Mouse (Mus musculus) ES-E14 (cell line): ENCODE measurements around the gene Bcl2l11. TPM values are rescaled to one million over a fixed set of nuclear protein-coding genes. Genes with fewer than 3 reads are reported as not detected.

Experiments used
- DNase-seq: peaks from one replicate; pipeline ENCODE4 v3.0.0-alpha.2; 2013; ENCODE audit warnings: low read depth, low spot score
- H3K27ac ChIP-seq: 2 replicates; pipeline ENCODE4 v1.5.1; 2012; ENCODE audit warnings: low read depth, mild to moderate bottlenecking, low read length, moderate library complexity, mixed read lengths; ENCODE audit not compliant: poor library complexity, insufficient read depth, severe bottlenecking
- H3K36me3 ChIP-seq: 2 replicates; pipeline ENCODE4 v1.6.1; 2012; ENCODE audit warnings: mild to moderate bottlenecking, low read length, moderate library complexity, mixed read lengths; ENCODE audit not compliant: control insufficient read depth, poor library complexity, insufficient read depth, severe bottlenecking
- H3K4me1 ChIP-seq, 2 experiments: fragments of 150-350 bp in 1 of 2; sonication (generic) in 1 of 2; 2 replicates each; pipeline ENCODE4 v1.6.1; 2012; ENCODE audit warnings: low read length in 2 of 2, mild to moderate bottlenecking in 1 of 2, mixed read lengths in 1 of 2; ENCODE audit not compliant: control insufficient read depth in 2 of 2, insufficient read depth in 2 of 2, poor library complexity in 1 of 2
- H3K4me3 ChIP-seq, 2 experiments: fragments of 150-350 bp in 1 of 2; sonication (generic) in 1 of 2; 2 replicates each; pipeline ENCODE4 v1.5.1; 2012; ENCODE audit warnings: low read length in 2 of 2, low read depth in 1 of 2, mild to moderate bottlenecking in 1 of 2, mixed read lengths in 1 of 2; ENCODE audit not compliant: insufficient read depth in 1 of 2, poor library complexity in 1 of 2, severe bottlenecking in 1 of 2
- H3K9ac ChIP-seq: 2 replicates; pipeline ENCODE4 v1.6.1; 2012; ENCODE audit warnings: low read depth, mild to moderate bottlenecking, low read length, mixed read lengths; ENCODE audit not compliant: poor library complexity, insufficient read depth, severe bottlenecking
- H3K9me3 ChIP-seq: fragments of 150-350 bp; sonication (generic); 2 replicates; pipeline ENCODE4 v1.6.1; 2012; ENCODE audit warnings: low read depth, mild to moderate bottlenecking, low read length; ENCODE audit not compliant: control insufficient read depth, insufficient read depth
- CHD2 ChIP-seq: IDR thresholded peaks from 2 replicates; pipeline ENCODE4 v1.6.1; 2014; ENCODE audit warnings: mild to moderate bottlenecking, low read depth, low read length, inconsistent platforms
- HCFC1 ChIP-seq: IDR thresholded peaks from 2 replicates; pipeline ENCODE4 v1.6.1; 2012; ENCODE audit warnings: low read length, inconsistent platforms, borderline replicate concordance; ENCODE audit not compliant: insufficient read depth
- MAFK ChIP-seq: IDR thresholded peaks from 2 replicates; pipeline ENCODE4 v1.6.1; 2014; ENCODE audit warnings: mild to moderate bottlenecking, low read depth, low read length, inconsistent platforms; ENCODE audit not compliant: insufficient read depth
- ZC3H11A ChIP-seq: IDR thresholded peaks from 2 replicates; pipeline ENCODE4 v1.6.1; 2012; ENCODE audit warnings: low read depth, mild to moderate bottlenecking, inconsistent platforms, low read length, borderline replicate concordance
- ZNF384 ChIP-seq: IDR thresholded peaks from 2 replicates; pipeline ENCODE4 v1.6.1; 2012; ENCODE audit warnings: low read depth, low read length, inconsistent platforms
- in situ Hi-C, 2 experiments: fragments of 600-800 bp; cut with MboI; formaldehyde crosslinking; loops; one replicate each; pipeline ENCODE4 v1.15.1; 2025; ENCODE audit warnings: low sequenced_read_pairs in 2 of 2, inconsistent platforms in 1 of 2; ENCODE audit not compliant: unreplicated experiment in 2 of 2
- total RNA-seq: library from RNA; depleted of rRNA; stranded (reverse); fragments of 300-350 nt; gene quantifications from 2 replicates; pipeline ENCODE4 v1.2.3, GENCODE M21; 2012

Gene Bcl2l11
- total RNA-seq, 1 experiment = 23.6 TPM

GRCm38 (mm10) chr2:128137480-128138276 lies 11.8 kb downstream of the Bcl2l11 start:
- in situ Hi-C loops = no loop called here
- no peak for TF ChIP-seq CHD2
- no peak for TF ChIP-seq MAFK
- TF ChIP-seq ZC3H11A = no peak
- TF ChIP-seq ZNF384 = no peak
- TF ChIP-seq HCFC1 = no peak
- H3K9me3 ChIP-seq = no peaks in the 10 kb centered on the region
- H3K36me3 ChIP-seq = peaks cover 34% of the 10 kb centered on the region
- DNase-seq = no peak
- peaks cover 5 to 12% of the 10 kb centered on the region in 2 experiments; a peak in 3 of 4 replicates for H3K4me1 ChIP-seq
- no peak overlapping the region for H3K27ac ChIP-seq
- no peak overlapping the region for H3K4me3 ChIP-seq
- H3K9ac ChIP-seq = no peak overlapping the region

- TF ChIP-seq CHD2 (no peak), HCFC1 (no peak)
Observed at GRCm38 (mm10) chr2:128138924-128139323, 13.1 kb downstream of the Bcl2l11 start.

GRCm38 (mm10) chr2:128139781-128140180 lies 13.9 kb downstream of the Bcl2l11 start:
- Histone ChIP-seq H3K9me3 (no peaks in the 10 kb centered on the region), H3K4me3 (no peak overlapping the region), H3K4me1 (peaks cover 2 to 6% of the 10 kb centered on the region in 2 experiments; a peak in 1 of 4 replicates), H3K9ac (no peak overlapping the region), H3K36me3 (peaks cover 25% of the 10 kb centered on the region), H3K27ac (no peak overlapping the region)
- TF ChIP-seq CHD2 (no peak), ZC3H11A (no peak)
- no peak for DNase-seq
- in situ Hi-C loops = no loop called here

More at GRCm38 (mm10) chr2:128138924-128139323, 13.1 kb downstream of the Bcl2l11 start:
- H3K36me3 ChIP-seq = peaks cover 33% of the 10 kb centered on the region
- no peaks in the 10 kb centered on the region for H3K9me3 ChIP-seq
- DNase-seq = no peak
- H3K9ac ChIP-seq = no peak overlapping the region
- no peak overlapping the region for H3K27ac ChIP-seq
- H3K4me1 ChIP-seq = peaks cover 5 to 10% of the 10 kb centered on the region in 2 experiments; a peak in 2 of 4 replicates
- in situ Hi-C loops = no loop called here
- no peak overlapping the region for H3K4me3 ChIP-seq

GRCm38 (mm10) chr2:128140183-128140582 lies 14.3 kb downstream of the Bcl2l11 start:
- Histone ChIP-seq H3K36me3 (peaks cover 21% of the 10 kb centered on the region), H3K4me1 (peaks cover 2 to 6% of the 10 kb centered on the region in 2 experiments; a peak in 1 of 4 replicates), H3K9me3 (no peaks in the 10 kb centered on the region), H3K4me3 (no peak overlapping the region), H3K9ac (no peak overlapping the region), H3K27ac (no peak overlapping the region)
- in situ Hi-C loops = no loop called here
- TF ChIP-seq CHD2 (no peak), MAFK (no peak), ZNF384 (no peak), HCFC1 (no peak), ZC3H11A (no peak)
- DNase-seq = no peak

- Histone ChIP-seq H3K9ac (no peak overlapping the region), H3K9me3 (no peaks in the 10 kb centered on the region), H3K4me1 (peaks cover 2 to 5% of the 10 kb centered on the region in 2 experiments; a peak in 1 of 4 replicates), H3K4me3 (no peak overlapping the region), H3K27ac (no peak overlapping the region), H3K36me3 (peaks cover 27% of the 10 kb centered on the region)
- no peak for DNase-seq
- no peak for TF ChIP-seq CHD2
- in situ Hi-C loops = no loop called here
Observed at GRCm38 (mm10) chr2:128143992-128144391, 18.2 kb downstream of the Bcl2l11 start.
